Mouse (Mus musculus) left cerebral cortex, adult 8-10 months (tissue): ENCODE results near the gene Nxpe4. TPM values are rescaled to one million over a fixed set of nuclear protein-coding genes. Genes with fewer than 3 reads are reported as not detected.

ENCODE experiments used
- DNase-seq, 2 experiments: peaks; one replicate each; pipeline ENCODE4 v3.0.0; 2022; ENCODE audit warnings: low spot score in 2 of 2
- total RNA-seq, 4 experiments: library from RNA; stranded (reverse); gene quantifications; 2 replicates each; pipeline ENCODE4 v1.2.4; 2022

The Nxpe4 gene
- total RNA-seq, 4 experiments from 2014 or later, result 10.9 to 12.9 (median 11.6) TPM

GRCm38 (mm10) chr9:48315825-48316224 lies 154.0 kb downstream of the Nxpe4 start:
- no peak for DNase-seq

- no peak for DNase-seq
Measured at GRCm38 (mm10) chr9:48326338-48326737, 164.5 kb downstream of the Nxpe4 start.

GRCm38 (mm10) chr9:48329597-48329996 lies 167.8 kb downstream of the Nxpe4 start:
- DNase-seq, result no peak

DNA sequence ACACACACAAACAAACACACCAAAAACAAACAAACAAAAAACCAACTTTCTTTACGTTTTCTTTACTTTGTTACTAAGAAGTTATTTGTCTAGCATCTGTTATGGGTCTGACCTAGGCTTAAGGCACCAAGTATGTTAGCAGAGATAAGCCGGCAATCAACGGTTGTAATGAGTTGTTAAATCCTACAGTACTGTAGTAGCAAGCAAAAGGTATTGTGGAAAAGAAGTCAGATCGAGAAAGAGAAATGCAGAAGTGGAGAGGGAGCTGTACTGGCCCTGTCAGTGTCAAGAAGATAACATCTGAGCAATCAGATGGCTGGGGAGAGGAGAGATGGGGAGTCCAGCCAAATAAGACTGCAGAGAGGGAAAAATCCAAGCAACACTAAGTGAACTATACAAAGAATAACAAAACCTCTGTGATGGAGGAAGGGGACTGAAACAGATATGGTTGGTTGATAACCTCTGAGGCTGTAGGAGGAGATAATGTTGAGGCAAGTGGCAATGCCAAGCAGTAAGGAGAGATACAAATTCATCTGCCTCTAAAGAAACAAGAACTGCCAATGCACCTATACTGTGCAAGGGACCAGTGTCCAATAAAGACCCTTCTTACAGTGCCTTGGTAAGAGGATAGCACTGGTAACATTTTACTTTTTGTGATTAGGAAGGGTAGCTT lies 177.1 kb downstream of the Nxpe4 start:
- no peak for DNase-seq

DNA sequence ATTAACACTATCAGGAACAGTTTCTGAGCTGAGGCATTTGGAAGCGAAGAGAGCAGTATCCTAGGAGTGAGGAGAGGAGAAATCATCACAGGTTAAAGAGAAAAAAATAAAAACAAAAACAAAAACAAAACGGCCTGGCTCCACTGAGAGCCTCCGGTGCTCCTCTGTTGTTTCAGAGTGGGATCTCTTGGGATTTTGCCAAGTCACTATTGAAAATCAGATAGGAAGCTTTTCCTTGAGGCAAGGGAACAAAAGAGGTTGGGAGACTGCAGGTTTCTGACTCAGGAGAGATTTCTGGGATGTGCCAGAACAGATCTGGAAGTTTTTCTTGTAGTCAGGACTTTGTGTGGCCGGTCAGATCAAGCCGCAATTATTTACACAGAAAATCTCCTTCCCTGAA lies 177.7 kb downstream of the Nxpe4 start:
- no peak for DNase-seq

DNA sequence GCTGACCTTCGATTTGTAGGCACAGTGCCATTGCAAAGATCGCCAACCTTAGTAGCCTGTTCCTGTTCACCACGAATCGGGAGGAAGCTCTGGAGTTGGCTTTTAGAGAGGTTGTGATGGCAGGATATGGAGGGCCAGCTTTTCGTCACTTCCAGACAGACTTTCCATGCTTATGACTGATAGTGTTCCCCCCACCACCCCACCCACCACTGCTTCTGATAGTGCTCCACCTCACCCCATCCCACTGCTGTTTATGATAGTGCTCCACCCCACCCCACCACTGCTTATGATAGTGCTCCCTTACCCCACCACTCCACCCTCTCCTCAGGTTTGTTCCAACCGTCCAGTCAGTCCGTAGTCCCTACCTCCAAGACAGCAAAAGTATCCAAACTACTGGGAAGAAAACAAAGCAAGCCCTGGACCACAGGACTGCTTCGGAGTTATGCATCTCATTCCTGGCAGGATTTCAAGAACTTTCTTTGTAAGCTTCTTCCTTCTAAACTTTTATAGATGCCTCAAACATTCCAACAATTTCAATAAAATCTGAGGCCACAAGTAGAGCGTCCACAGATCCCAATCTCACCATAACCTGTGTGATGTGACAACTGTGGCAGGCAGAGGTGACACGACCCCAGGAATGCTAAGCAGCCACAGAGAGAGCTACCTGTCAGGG lies 179.0 kb downstream of the Nxpe4 start:
- no peak for DNase-seq

GRCm38 (mm10) chr9:48345456-48345855 lies 183.6 kb downstream of the Nxpe4 start:
- DNase-seq, result no peak

- no peak for DNase-seq
Measured at GRCm38 (mm10) chr9:48345866-48346265, 184.0 kb downstream of the Nxpe4 start.

- no peak for DNase-seq
Measured at GRCm38 (mm10) chr9:48353148-48353698, 191.4 kb downstream of the Nxpe4 start, which contains the start of gene Nxpe2. Gene Nxpe2, minus strand, starts transcription at chr9:48353454.

DNA sequence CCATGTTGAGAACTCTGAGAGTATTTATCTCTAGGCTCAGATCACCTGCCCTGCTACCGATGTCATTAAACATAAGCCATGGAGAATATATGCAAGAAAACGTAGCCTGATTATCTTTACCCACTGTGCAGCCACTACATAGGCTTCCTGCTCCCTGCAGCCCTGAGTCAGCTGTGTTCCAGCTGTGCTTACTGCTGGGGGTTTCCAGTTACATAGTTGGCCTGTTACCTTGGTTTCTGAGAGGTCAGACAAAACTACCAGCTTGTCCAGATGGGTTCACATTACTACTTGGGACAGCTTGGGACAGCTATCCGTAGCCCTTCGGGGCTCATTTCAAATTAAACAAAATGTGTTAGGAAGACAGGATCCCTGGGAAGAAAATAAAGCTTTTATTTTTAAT lies 192.3 kb downstream of the Nxpe4 start:
- no peak for DNase-seq

DNA sequence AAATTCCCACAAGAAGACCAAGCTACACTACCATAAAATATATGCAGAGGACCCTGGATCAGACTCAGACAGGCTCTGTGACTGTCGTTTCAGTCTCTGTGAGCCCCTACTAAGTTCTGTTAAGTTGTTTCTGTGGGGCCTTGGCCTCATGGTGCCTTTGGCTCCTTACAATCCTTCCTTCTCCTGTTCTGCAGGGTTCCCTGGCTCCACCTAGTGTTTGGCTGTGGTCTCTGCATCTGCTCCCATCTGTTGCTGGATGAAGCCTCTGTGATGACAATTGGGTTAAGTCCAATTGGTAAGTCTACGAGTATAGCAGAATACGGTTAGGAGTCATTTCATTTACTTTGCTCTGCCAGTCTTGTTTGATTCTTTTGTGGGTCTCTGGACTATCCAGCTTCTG lies 193.0 kb downstream of the Nxpe4 start:
- peak; percentile 43 to 69 for DNase-seq

DNA sequence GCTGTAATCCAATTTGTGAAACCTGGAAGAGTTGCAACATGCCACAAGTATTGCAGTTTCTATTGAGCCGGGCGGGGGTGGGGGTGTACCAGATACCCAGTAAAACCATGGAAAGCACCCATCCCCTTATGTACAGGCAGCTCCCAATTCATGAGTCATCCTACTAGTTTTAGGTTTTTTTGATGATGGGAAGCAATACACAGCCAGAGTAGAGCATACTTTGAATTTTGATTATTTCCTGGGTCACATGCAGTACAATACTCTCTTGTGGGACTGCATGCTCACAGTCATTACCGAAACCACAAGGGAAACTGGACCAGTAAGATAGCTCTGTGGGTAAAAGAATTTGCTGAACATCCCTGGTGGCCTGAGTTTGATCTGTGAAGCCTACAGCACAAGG lies 195.3 kb downstream of the Nxpe4 start:
- DNase-seq, result no peak

DNA sequence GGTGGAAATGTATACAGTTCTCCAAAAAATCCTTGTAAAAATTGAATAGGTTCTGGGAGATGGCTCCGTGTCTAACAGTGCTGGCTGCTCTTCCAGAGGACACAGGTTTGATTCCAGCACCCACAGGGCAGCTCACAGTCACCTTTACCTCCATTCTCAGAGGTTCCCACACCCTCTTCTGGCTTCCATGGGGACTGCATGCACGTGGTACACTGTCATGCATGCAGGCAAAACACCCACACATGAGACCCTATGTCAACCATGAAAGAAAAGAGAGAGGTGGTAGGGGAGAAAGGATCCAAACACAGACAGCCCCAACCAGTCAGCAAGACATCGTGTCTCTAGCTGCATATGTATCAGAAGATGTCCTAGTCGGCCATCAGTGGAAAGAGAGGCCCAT lies 199.0 kb downstream of the Nxpe4 start:
- no peak for DNase-seq

- no peak for DNase-seq
Measured at GRCm38 (mm10) chr9:48361815-48362631, 200.2 kb downstream of the Nxpe4 start.

- no peak for DNase-seq
Measured at GRCm38 (mm10) chr9:48362743-48363142, 200.9 kb downstream of the Nxpe4 start.

- DNase-seq, result no peak
Measured at GRCm38 (mm10) chr9:48373232-48373878, 211.5 kb downstream of the Nxpe4 start.

DNA sequence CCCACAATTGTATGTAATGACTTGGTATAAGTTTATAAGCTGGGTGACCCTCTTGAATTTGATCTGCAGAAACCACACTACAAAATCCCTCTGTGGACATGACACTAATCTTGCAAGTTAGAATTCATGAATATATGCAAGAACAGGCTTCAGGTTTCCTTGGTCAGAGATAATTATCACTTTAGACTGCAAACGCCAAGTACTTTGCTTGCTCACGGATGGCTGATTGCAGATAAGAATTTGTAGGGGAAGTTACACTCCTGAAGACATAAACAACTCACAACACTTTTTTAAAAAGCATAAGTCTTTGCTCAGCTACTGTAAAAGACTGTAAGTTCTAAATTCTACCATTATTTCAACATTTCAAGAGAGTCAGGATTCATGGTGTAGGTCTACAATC lies 212.5 kb downstream of the Nxpe4 start:
- no peak for DNase-seq

GRCm38 (mm10) chr9:48388451-48388850 lies 226.6 kb downstream of the Nxpe4 start:
- DNase-seq, result no peak

- no peak for DNase-seq
Measured at GRCm38 (mm10) chr9:48389983-48390382, 228.2 kb downstream of the Nxpe4 start.

DNA sequence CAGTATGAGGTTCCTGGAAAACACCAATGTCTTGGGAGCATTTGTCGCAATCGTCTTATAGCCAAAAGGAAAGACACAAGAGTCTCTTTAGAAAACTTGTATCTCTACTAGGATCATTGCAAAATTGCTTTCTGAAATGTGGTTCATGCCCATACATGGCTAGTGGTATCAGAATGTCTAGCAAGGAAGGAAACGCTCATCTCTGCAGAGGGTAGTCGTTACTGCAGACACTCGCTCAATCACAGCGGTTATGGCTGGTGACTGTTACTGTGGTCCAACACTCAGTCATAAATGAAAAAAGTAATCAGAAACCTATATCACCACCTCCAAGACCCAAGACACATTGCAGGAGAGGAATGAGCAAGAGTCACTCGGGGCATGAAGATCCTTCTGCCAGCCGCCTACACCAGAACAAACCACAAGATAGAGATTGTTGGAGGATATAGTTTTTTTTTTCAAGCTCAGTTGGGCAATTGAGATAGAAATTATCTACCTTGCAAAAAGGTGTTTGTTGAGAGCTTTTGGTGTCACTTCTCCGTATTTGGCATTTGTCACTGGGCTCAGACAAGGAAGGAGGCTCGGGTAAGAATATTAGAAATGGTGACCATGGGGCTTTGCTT lies 241.9 kb downstream of the Nxpe4 start:
- DNase-seq, result no peak

DNA sequence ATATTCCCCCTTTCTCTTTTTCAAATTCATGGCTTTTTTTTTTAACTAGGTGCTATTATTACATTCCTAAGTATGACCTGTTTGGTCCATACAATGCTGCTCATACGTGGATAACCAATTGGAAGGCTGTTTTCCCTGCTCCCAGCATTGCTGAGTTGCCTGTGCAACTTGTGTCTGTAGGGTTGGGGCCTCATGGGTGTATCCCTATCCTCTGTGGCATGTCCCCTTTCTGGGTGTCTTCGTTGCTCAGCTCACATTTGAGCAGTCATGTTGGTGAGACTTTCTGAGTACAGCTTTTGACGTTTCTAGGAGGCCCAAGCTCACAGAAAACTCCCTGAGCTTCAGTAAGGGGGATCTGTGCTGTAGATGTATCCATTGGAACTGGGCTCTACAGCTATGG lies 242.9 kb downstream of the Nxpe4 start:
- DNase-seq, result no peak
